Mouse (Mus musculus) erythroid progenitor cell, adult 5-6 weeks (primary cell): ENCODE measurements around the gene Tra2b. TPM values are rescaled to one million over a fixed set of nuclear protein-coding genes. Genes with fewer than 3 reads are reported as not detected.
A peak's percentile ranks its signal among the peaks of the same experiment; 100 is the strongest.
"Not testable (repeated sequence)": the region's sequence is repeated elsewhere in the genome, so short reads cannot be mapped to it uniquely, and the experiment has no call there.

Experiments used
- ATAC-seq: replicated peaks from 2 replicates; pipeline ENCODE4 v1.8.0; 2016; ENCODE audit warnings: moderate number of reproducible peaks, mild to moderate bottlenecking, moderate TSS enrichment, inconsistent platforms; ENCODE audit not compliant: poor library complexity, low FRiP score, severe bottlenecking
- total RNA-seq, 2 experiments: library from RNA; stranded (forward) in 1 of 2; stranded (reverse) in 1 of 2; fragments of 150-400 nt in 1 of 2; fragments of 186-747, 209-891 nt in 1 of 2; gene quantifications; 2 replicates each; pipeline versions ENCODE4 v1.2.3 to v1.2.4; 2015 to 2017; ENCODE audit warnings: low replicate concordance in 2 of 2

Gene Tra2b
- total RNA-seq (2015; ENCODE audit: low replicate concordance): 210 and 235 TPM in 2 replicates
- 317 and 421 TPM in 2 replicates for total RNA-seq (2017; ENCODE audit: low replicate concordance)

- ATAC-seq: peak; percentile 96
Observed at GRCm38 (mm10) chr16:22265849-22266376, at the start of gene Tra2b. Gene Tra2b (minus strand): TSS chr16:22266005.

- ATAC-seq: no peak
Observed at GRCm38 (mm10) chr16:22310649-22311048, 44.8 kb upstream of the Tra2b start.

GRCm38 (mm10) chr16:22302606-22303005, 36.8 kb upstream of the Tra2b start:
- 0 out of 2 replicates have a peak, but pooled peaks have one; percentile 57 for ATAC-seq

DNA sequence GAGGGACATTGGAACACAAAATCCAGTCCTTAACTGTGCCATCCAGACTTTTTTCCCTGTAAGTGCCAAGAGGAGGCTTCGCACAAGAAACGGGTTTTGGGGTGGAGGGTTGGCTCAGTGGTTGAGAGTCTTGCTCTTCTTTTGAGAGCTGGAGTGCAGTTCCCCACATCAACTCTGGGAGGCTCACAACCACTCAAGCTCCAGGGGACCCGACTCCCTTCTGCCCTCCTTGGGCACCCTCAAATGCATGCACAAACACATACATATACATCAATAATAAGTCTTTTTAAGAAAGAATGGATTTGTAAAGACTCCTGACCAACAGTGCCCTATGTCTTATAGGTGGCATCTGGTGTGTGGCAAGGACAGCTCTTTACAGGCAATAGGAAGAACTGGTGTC, 35.6 kb upstream of the Tra2b start:
- ATAC-seq: no peak

DNA sequence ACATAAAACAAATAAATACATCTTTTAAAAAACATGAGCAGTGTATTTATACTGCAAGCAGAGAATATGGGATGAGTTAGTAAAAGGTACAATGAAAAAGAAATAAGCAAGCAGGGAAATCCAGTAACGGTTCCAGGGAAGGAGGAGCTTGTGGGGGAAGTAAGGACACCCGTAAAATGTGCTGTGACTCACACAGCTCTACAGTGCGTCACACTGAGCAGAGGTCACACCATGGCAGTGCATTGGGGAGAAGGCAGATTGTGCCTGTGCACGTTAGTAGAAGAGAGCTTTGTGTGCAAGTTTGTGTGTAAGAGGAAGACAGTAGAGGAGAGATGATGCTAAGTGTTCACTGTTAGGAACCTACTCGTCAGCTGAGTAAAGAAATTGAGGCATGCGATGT, 31.1 kb upstream of the Tra2b start:
- no peak for ATAC-seq

DNA sequence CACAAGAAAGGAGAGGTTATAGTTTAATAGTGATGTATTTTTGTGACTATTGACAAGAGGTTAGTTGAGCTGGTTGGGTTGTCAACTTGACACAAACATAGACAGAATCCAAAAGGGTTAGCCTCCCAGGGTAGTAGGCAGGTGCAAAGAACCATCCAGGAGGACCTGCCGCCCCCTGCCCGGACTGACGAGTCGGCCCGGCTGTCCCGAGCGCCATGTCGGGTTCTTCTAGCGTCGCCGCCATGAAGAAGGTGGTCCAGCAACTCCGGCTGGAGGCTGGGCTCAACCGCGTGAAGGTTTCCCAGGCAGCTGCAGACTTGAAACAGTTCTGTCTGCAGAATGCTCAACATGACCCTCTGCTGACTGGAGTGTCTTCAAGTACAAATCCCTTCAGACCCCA, 29.0 kb upstream of the Tra2b start:
- ATAC-seq: not testable (repeated sequence)

- peak; percentile 54; the same call in 1 of the 2 replicates for ATAC-seq
Observed at GRCm38 (mm10) chr16:22293600-22293999, 27.8 kb upstream of the Tra2b start.

DNA sequence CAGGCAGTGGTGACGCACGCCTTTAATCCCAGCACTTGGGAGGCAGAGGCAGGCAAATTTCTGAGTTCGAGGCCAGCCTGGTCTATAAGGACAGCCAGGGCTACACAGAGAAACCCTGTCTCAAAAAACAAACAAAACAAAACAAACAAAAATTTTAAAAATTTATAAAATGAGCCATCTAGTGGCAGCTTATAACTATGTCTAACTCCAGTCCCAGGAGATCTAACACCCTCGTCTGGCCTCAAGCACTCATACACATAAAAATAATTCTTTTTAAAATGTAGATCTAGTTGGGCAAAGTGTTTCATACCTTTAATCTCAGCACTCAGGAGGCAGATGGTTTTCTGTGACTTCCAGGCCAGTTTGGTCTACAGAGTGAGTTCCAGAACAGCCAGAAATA, 26.6 kb upstream of the Tra2b start:
- ATAC-seq: no peak

DNA sequence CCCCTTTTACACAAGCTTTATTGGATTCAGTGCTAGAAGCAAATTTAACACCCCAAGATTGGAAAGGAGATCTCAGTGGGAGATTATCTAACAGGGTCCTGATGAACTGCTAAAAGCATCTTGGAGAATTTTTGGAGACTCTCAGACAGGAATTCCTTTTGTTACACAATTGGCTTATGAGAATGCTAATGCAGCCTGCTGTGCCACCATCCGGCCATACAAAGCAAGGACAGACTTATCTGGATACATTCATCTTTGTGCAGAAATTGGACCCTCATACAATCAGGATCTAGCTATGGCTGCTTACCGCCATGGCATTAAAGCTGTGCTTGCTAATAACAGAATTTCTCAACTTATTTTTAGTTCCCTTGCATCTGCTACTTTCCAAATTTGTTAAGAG, 23.8 kb upstream of the Tra2b start:
- ATAC-seq: no peak

DNA sequence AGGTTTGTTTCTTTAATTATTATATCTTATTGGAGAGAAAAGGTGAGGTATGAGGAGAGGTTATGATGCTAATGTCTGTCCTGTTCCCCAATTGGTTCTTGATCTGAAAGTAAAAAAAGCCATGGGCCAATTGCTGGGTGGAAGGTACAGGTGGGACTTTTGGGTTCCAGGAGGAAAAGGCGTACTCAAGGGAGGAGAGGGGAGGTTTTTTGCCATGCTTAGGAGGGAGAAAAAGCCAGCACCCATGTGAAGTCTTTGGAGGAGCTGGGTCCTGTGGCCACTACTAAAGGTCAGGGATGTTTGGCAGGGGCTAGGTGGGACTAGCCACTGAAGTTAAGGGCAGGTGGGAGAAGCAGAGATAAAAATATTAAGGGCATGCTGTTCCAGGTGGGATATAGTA, 21.2 kb upstream of the Tra2b start:
- no peak for ATAC-seq

- no peak for ATAC-seq
Observed at GRCm38 (mm10) chr16:22276536-22276935, 10.7 kb upstream of the Tra2b start.

GRCm38 (mm10) chr16:22275142-22275541, 9.3 kb upstream of the Tra2b start:
- ATAC-seq: no peak

DNA sequence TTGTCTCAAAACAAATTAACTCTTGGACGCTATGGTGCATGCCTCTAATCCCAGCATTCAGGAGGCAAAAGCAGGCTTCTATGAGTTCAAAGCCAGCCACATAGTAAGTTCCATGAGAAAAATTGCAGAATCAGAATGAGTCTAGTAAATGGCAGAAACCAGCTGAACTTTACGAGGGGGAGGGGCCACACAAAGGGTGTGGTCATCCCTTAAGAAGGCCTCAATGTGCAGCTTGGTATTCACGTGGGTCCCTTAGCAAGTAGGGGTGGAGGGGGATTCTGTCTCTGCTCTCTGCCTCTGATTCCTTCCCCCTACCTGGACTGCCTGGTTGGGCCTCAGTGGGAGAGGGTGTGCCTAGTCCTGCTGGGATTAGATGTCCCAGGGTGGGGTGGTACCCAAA, 4.7 kb upstream of the Tra2b start:
- ATAC-seq: no peak

DNA sequence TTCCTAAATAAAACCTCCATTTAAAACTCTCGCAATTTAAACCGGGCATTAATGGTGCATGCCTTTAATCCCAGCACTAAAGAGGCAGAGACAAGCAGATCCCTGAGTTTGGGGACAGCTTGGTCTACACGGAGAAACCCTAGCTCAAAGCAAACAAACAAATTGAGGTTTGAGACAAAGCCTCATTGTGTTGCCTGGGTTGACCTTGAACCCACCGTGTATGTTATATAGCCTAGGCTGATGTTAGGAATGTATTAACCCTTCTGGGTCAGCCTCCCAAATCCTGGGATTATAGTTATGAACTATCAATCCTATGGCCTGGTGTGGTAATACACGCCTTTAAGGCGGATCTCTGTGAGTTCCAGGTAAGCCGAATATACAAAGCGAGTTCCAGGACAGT, 579 bp upstream of the Tra2b start:
- no peak for ATAC-seq

GRCm38 (mm10) chr16:22264962-22265848, 600 bp downstream of the Tra2b start:
- peak; percentile 69 for ATAC-seq

GRCm38 (mm10) chr16:22264232-22264961, 1.4 kb downstream of the Tra2b start:
- ATAC-seq: peak; percentile 57; the same call in 1 of the 2 replicates

GRCm38 (mm10) chr16:22263124-22263523, 2.7 kb downstream of the Tra2b start:
- ATAC-seq: no peak

DNA sequence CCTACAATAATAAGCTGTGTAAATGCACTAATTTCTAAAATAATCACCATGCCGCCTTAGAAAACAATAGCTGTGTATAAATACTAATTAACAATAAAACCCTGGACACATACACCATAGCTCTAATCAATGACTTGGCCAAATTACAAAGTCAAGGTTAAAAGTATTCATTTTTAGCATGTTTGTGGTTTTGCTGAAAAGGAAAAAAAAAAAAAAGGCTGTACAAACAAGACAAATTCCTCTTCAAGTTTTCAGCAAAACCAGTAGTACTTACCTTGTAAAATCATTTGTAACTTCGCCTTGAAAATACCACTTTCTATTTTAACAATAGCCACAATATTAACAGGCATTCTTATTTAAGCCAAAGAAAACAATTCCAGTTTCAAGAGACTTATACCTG, 4.2 kb downstream of the Tra2b start:
- no peak for ATAC-seq

DNA sequence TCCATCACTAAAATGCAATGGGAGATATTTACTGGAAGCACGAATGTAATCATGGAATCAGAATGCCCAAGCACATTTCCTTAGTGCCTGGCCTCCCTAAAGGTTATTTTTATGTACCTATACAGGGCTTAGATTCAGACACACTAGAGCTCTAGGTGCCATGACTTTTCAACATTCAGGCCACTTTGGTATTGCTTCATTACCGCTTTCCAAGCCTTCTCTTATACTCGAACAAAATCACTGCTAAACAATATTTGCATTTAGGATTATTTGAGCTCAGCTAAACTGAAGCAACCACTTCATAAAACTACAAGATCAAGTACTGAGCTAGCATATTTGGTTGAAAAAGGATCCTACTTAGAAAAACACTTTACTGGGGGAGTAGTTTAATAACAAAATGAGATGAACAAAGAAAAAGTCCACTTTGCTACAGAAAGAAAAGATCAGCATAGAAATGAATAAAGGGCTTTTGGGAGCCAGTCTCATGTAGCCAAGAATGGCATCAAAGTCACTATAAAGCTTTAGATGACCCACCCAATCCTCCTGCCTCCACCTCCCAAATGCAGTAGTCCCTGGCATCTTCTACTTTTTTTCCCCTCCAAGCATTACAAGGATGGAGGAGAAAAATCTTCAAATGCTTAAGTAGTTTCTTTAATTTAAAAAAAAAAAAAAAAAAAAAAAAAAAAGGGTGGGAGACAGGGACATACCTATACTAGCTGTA, 5.2 kb downstream of the Tra2b start:
- ATAC-seq: no peak

- not testable (repeated sequence) for ATAC-seq
Observed at GRCm38 (mm10) chr16:22252255-22252654, 13.6 kb downstream of the Tra2b start.
